Mouse (Mus musculus) liver, embryonic 14.5 days (tissue): ENCODE data around the gene Uqcr11.

Experiments used
- CTCF ChIP-seq: IDR thresholded peaks from 2 replicates; pipeline ENCODE4 v1.5.1; 2016; ENCODE audit warnings: antibody characterized with exemption, low read depth, control low read depth
- EP300 ChIP-seq: IDR thresholded peaks from 2 replicates; pipeline ENCODE4 v1.6.1; 2016; ENCODE audit warnings: antibody characterized with exemption, low read depth

- TF ChIP-seq CTCF (no peak), EP300 (no peak)
Measured at GRCm38 (mm10) chr10:80418311-80418710, 11.7 kb upstream of the Uqcr11 start.
